Mouse (Mus musculus) liver, embryonic 15.5 days (tissue): ENCODE measurements around the gene Npat. TPM values are rescaled to one million over a fixed set of nuclear protein-coding genes. Genes with fewer than 3 reads are reported as not detected.

ENCODE experiments used
- ATAC-seq: fragments of 200-750 bp; cut with Nextera tagmentation; 2 replicates; pipeline ENCODE4 v1.8.0; 2017; ENCODE audit warnings: moderate number of reproducible peaks, mild to moderate bottlenecking, moderate library complexity; ENCODE audit not compliant: insufficient read depth
- H3K27ac ChIP-seq: fragments of 300-500 bp; sonication (generic); replicated peaks from 2 replicates; pipeline ENCODE4 v1.5.1; 2015; ENCODE audit warnings: mild to moderate bottlenecking, inconsistent platforms
- H3K27me3 ChIP-seq: fragments of 300-500 bp; sonication (generic); 2 replicates; pipeline ENCODE4 v1.6.1; 2015; ENCODE audit warnings: mild to moderate bottlenecking, inconsistent platforms
- H3K36me3 ChIP-seq: fragments of 300-500 bp; sonication (generic); replicated peaks from 2 replicates; pipeline ENCODE4 v1.6.1; 2015; ENCODE audit warnings: moderate library complexity, mild to moderate bottlenecking, inconsistent platforms
- H3K4me1 ChIP-seq: fragments of 300-500 bp; sonication (generic); replicated peaks from 2 replicates; pipeline ENCODE4 v1.6.1; 2015; ENCODE audit warnings: inconsistent platforms
- H3K4me2 ChIP-seq: fragments of 300-500 bp; sonication (generic); 2 replicates; pipeline ENCODE4 v1.6.1; 2015; ENCODE audit warnings: moderate library complexity, mild to moderate bottlenecking, inconsistent platforms
- H3K4me3 ChIP-seq: fragments of 300-500 bp; sonication (generic); replicated peaks from 2 replicates; pipeline ENCODE4 v1.5.1; 2015; ENCODE audit warnings: mild to moderate bottlenecking, inconsistent platforms
- H3K9ac ChIP-seq: fragments of 300-500 bp; sonication (generic); 2 replicates; pipeline ENCODE4 v1.6.1; 2015; ENCODE audit warnings: moderate library complexity, mild to moderate bottlenecking, inconsistent platforms
- H3K9me3 ChIP-seq: fragments of 300-500 bp; sonication (generic); replicated peaks from 2 replicates; pipeline ENCODE4 v1.6.1; 2016; ENCODE audit warnings: inconsistent platforms
- WGBS: fragments of 180-500 bp; shearing (Covaris S2); methylation state at CpG from one replicate; pipeline ENCODE4 v1.1.7; 2015; ENCODE audit warnings: mixed read lengths; ENCODE audit not compliant: insufficient replicate concordance; 5-methylcytosine and 5-hydroxymethylcytosine counted together
- polyA plus RNA-seq: library from polyadenylated mRNA; unstranded; fragments of >200 nt; fragmentation: Nextera tagmentation; extraction: Ambion mirVana; gene quantifications from 2 replicates; pipeline ENCODE4 v1.2.1, GENCODE M21; 2015

Npat gene
- polyA plus RNA-seq, 1 experiment from 2014 or later: 7.5 TPM

GRCm38 (mm10) chr9:53594764-53595163 is 57.9 kb downstream of the Npat start:
- Histone ChIP-seq H3K9ac (no peak overlapping the region), H3K27me3 (no peaks in the 10 kb centered on the region), H3K4me2 (no peak overlapping the region), H3K27ac (no peak overlapping the region), H3K4me1 (no peaks in the 10 kb centered on the region; the same call in 1 of the 2 replicates), H3K9me3 (no peaks in the 10 kb centered on the region), H3K4me3 (no peak overlapping the region), H3K36me3 (peaks cover 27% of the 10 kb centered on the region)
- no peak for ATAC-seq
- WGBS: 7% methylated on average over 3 of the region's 3 CpGs

- WGBS: 73% methylated on average over 4 of the region's 4 CpGs
- Histone ChIP-seq H3K4me3 (no peak overlapping the region), H3K9ac (no peak overlapping the region), H3K4me2 (no peak overlapping the region), H3K9me3 (no peaks in the 10 kb centered on the region), H3K36me3 (peaks cover 19% of the 10 kb centered on the region), H3K27me3 (no peaks in the 10 kb centered on the region), H3K27ac (no peak overlapping the region), H3K4me1 (no peaks in the 10 kb centered on the region; the same call in 1 of the 2 replicates)
- no peak for ATAC-seq
These were observed 60.2 kb downstream of the Npat start for GRCm38 (mm10) chr9:53596971-53597600.

GRCm38 (mm10) chr9:53598631-53599030 is 61.8 kb downstream of the Npat start:
- Histone ChIP-seq H3K9me3 (no peaks in the 10 kb centered on the region), H3K4me2 (no peak overlapping the region), H3K4me1 (peaks cover 5% of the 10 kb centered on the region), H3K9ac (no peak overlapping the region), H3K4me3 (no peak overlapping the region), H3K36me3 (peaks cover 10% of the 10 kb centered on the region), H3K27ac (no peak overlapping the region), H3K27me3 (no peaks in the 10 kb centered on the region)
- whole genome bisulfite sequencing: 68% methylated on average over 6 of the region's 6 CpGs
- ATAC-seq: no peak

DNA sequence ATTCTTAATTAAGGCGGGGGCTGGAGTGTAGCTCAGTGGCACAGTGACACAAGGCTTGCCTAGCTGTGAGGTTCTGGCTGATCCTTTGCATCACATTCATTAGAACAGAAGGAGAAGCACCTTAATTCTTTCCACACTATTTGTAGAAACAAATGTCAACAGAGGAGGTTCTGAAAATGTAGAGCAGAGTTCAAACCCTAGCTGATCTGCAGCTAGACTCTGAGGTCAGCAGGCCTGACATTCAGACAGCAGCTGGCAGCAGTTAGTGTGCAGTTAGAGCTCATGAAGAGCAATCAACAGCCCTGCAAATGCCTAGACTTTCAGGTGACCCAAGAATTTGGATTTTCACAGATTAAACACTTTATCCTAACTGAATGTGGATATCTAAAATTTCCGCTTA is 64.7 kb downstream of the Npat start:
- Histone ChIP-seq H3K4me1 (peaks cover 26% of the 10 kb centered on the region), H3K4me2 (no peak overlapping the region), H3K9me3 (no peaks in the 10 kb centered on the region), H3K27me3 (no peaks in the 10 kb centered on the region), H3K27ac (peak overlapping the region; percentile 14; the same call in 1 of the 2 replicates), H3K9ac (no peak overlapping the region), H3K36me3 (peaks cover 3% of the 10 kb centered on the region; the same call in 1 of the 2 replicates), H3K4me3 (no peak overlapping the region)
- peak; percentile 49 for ATAC-seq
- WGBS: 72% methylated on average over 2 of the region's 2 CpGs

DNA sequence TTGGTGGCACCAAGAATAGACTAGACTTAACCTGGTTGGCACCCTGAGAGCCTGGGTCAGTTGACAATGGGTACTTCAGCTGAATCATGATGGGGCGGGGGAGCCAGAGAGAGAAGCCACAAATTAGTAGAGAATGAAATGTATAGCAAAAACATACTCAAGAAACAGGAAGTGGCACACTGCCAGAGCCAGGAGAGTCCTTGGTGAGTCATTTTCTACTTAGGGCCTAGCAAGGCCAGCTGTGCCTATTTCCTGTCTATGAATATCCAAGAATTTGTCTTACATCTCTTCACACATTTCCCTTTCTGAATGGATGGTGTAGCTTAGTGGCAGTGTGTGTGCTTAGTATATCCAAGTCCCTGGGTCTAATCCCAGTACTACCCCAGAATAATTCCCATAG is 66.5 kb downstream of the Npat start:
- WGBS: 53% methylated on average over 1 of the region's 1 CpGs
- Histone ChIP-seq H3K4me1 (peaks cover 27% of the 10 kb centered on the region), H3K9ac (no peak overlapping the region)

GRCm38 (mm10) chr9:53603849-53604248 is 67.0 kb downstream of the Npat start:
- WGBS: 68% methylated on average over 3 of the region's 3 CpGs
- peaks cover 29% of the 10 kb centered on the region for H3K4me1 ChIP-seq
- H3K4me3 ChIP-seq: no peak overlapping the region
- H3K9ac ChIP-seq: no peak overlapping the region
- peak overlapping the region; percentile 64 for H3K27ac ChIP-seq
- no peaks in the 10 kb centered on the region for H3K27me3 ChIP-seq
- H3K9me3 ChIP-seq: no peaks in the 10 kb centered on the region
- H3K4me2 ChIP-seq: no peak overlapping the region
- peak; percentile 31; the same call in 1 of the 2 replicates for ATAC-seq
- H3K36me3 ChIP-seq: no peaks in the 10 kb centered on the region

More for the DNA sequence above, 66.5 kb downstream of the Npat start:
- no peak for ATAC-seq
- H3K27me3 ChIP-seq: no peaks in the 10 kb centered on the region
- H3K27ac ChIP-seq: peak overlapping the region; percentile 64
- no peak overlapping the region for H3K4me3 ChIP-seq
- H3K4me2 ChIP-seq: no peak overlapping the region
- no peaks in the 10 kb centered on the region for H3K36me3 ChIP-seq
- H3K9me3 ChIP-seq: no peaks in the 10 kb centered on the region

- Histone ChIP-seq H3K4me1 (peaks cover 39% of the 10 kb centered on the region), H3K27me3 (no peaks in the 10 kb centered on the region), H3K4me2 (no peak overlapping the region), H3K36me3 (no peaks in the 10 kb centered on the region), H3K4me3 (no peak overlapping the region), H3K9me3 (no peaks in the 10 kb centered on the region), H3K9ac (no peak overlapping the region), H3K27ac (no peak overlapping the region)
- WGBS: 70% methylated on average over 5 of the region's 5 CpGs
- ATAC-seq: no peak
These were observed 68.1 kb downstream of the Npat start for GRCm38 (mm10) chr9:53604954-53605353.

GRCm38 (mm10) chr9:53607192-53607591 is 70.3 kb downstream of the Npat start:
- peaks cover 47% of the 10 kb centered on the region for H3K4me1 ChIP-seq
- ATAC-seq: no peak
- no peak overlapping the region for H3K9ac ChIP-seq
- H3K9me3 ChIP-seq: no peaks in the 10 kb centered on the region
- peak overlapping the region; percentile 10; the same call in 1 of the 2 replicates for H3K27ac ChIP-seq
- H3K27me3 ChIP-seq: no peaks in the 10 kb centered on the region
- H3K36me3 ChIP-seq: no peaks in the 10 kb centered on the region
- H3K4me3 ChIP-seq: no peak overlapping the region
- 78% methylated on average over 3 of the region's 3 CpGs for WGBS
- H3K4me2 ChIP-seq: no peak overlapping the region

- Histone ChIP-seq H3K4me2 (peak overlapping the region; percentile 96; the same call in 1 of the 2 replicates), H3K9ac (no peak overlapping the region), H3K9me3 (no peaks in the 10 kb centered on the region), H3K4me1 (peaks cover 47% of the 10 kb centered on the region), H3K27me3 (no peaks in the 10 kb centered on the region), H3K27ac (no peak overlapping the region), H3K4me3 (peak overlapping the region; percentile 72; the same call in 1 of the 2 replicates), H3K36me3 (no peaks in the 10 kb centered on the region)
- WGBS: 71% methylated on average over 4 of the region's 4 CpGs
- no peak for ATAC-seq
These were observed 71.0 kb downstream of the Npat start for GRCm38 (mm10) chr9:53607816-53608215.

- WGBS: 60% methylated on average over 12 of the region's 12 CpGs
- Histone ChIP-seq H3K9ac (peak overlapping the region; percentile 80), H3K36me3 (no peaks in the 10 kb centered on the region), H3K4me2 (peak overlapping the region; percentile 96), H3K4me3 (peak overlapping the region; percentile 72), H3K4me1 (peaks cover 39% of the 10 kb centered on the region), H3K27ac (peak overlapping the region; percentile 74), H3K9me3 (no peaks in the 10 kb centered on the region), H3K27me3 (no peaks in the 10 kb centered on the region)
- no peak for ATAC-seq
These were observed 72.6 kb downstream of the Npat start for GRCm38 (mm10) chr9:53609306-53609967.

- peak within 1 kb of the TSS; percentile 74 for H3K27ac ChIP-seq
- peak within 1 kb of the TSS; percentile 96 for H3K4me2 ChIP-seq
- no peaks in the 10 kb centered on the region for H3K9me3 ChIP-seq
- H3K36me3 ChIP-seq: peaks cover 2% of the 10 kb centered on the region; the same call in 1 of the 2 replicates
- H3K4me3 ChIP-seq: peak within 1 kb of the TSS; percentile 72
- peak; percentile 98 for ATAC-seq
- H3K27me3 ChIP-seq: no peaks in the 10 kb centered on the region
- peak within 1 kb of the TSS; percentile 80 for H3K9ac ChIP-seq
- 4% methylated on average over 52 of the region's 52 CpGs for WGBS
- H3K4me1 ChIP-seq: peaks cover 31% of the 10 kb centered on the region
These were observed 73.3 kb downstream of the Npat start, which contains the start of gene Acat1 for GRCm38 (mm10) chr9:53609968-53610781. Gene Acat1 (minus strand): TSS chr9:53610382.
